Mouse (Mus musculus) lung, postnatal 0 days (tissue): ENCODE measurements around the gene Plppr1.

Source experiments
- CTCF ChIP-seq: IDR thresholded peaks from 2 replicates; pipeline ENCODE4 v1.5.1; 2016; ENCODE audit warnings: antibody characterized with exemption, mild to moderate bottlenecking
- EP300 ChIP-seq: IDR thresholded peaks from 2 replicates; pipeline ENCODE4 v1.6.1; 2016; ENCODE audit warnings: antibody characterized with exemption, mild to moderate bottlenecking, control low read depth

DNA sequence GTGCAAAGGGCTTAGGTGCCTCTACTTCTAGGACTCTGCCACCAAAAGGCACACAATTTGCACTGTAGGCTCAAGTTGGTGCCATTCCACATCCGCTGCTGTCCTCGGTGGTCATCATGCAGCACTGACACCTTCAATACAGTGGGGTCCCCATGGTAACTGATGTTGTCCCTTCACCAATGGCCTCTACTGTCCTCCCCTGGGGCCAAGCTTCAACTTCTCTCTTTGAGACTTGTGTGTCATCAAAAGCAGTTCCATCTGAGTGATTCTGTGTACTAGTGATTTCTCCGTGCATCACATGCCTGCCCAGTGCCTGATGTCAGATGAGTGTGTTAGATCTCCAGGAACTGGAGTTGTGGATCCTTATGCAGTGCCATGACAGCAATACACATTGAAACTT is 104.2 kb downstream of the Plppr1 start:
- TF ChIP-seq CTCF (no peak), EP300 (no peak)
